Mouse (Mus musculus): Measurements from ENCODE around the gene 2310057M21Rik. TPM values are rescaled to one million over a fixed set of nuclear protein-coding genes. Genes with fewer than 3 reads are reported as not detected.

2310057M21Rik gene
- 12.9 TPM for polyA plus RNA-seq (2014; fragmentation: Illumina TruSeq; extraction: RNeasy Lipid Tissue Mini Kit (QIAGEN cat#74804); ENCODE audit: low read depth, low replicate concordance)

GRCm38 (mm10) chr7:131362615-131363300 is at the start of gene 2310057M21Rik:
2310057M21Rik (minus strand) TSS chr7:131362759.

GRCm38 (mm10) chr7:131410416-131411058 is 48.0 kb upstream of the 2310057M21Rik start, which contains the start of the genes Ikzf5 and Acadsb:
Ikzf5 (minus strand) TSS chr7:131410521.
Acadsb (plus strand) TSS chr7:131410601.

GRCm38 (mm10) chr7:131370648-131371469 is 8.3 kb upstream of the 2310057M21Rik start, which contains the start of gene Pstk:
Pstk (plus strand) TSS chr7:131371141.

GRCm38 (mm10) chr7:131333564-131333963 is 29.0 kb downstream of the 2310057M21Rik start, which contains the start of gene Fam24a:
Fam24a (plus strand) TSS chr7:131333864.

GRCm38 (mm10) chr7:131329416-131329815 is 33.1 kb downstream of the 2310057M21Rik start, which contains the start of gene Fam24b:
Fam24b (minus strand) TSS chr7:131329516.

GRCm38 (mm10) chr7:131322192-131322591 is 40.4 kb downstream of the 2310057M21Rik start, which contains the start of gene Cuzd1:
Cuzd1 (minus strand) TSS chr7:131322292.

Other genes with a start within 250 kb of the 2310057M21Rik start
- gene 4933402N03Rik, start 216.4 kb downstream of the 2310057M21Rik start, polyA plus RNA-seq (2014; fragmentation: Illumina TruSeq; extraction: RNeasy Lipid Tissue Mini Kit (QIAGEN cat#74804); ENCODE audit: low read depth, low replicate concordance): 37.5 TPM
- gene 5430419D17Rik, start 188.4 kb downstream of the 2310057M21Rik start, polyA plus RNA-seq (2014; fragmentation: Illumina TruSeq; extraction: RNeasy Lipid Tissue Mini Kit (QIAGEN cat#74804); ENCODE audit: low read depth, low replicate concordance): 0.14 TPM
- gene Cuzd1, start 40.5 kb downstream of the 2310057M21Rik start, polyA plus RNA-seq (2014; fragmentation: Illumina TruSeq; extraction: RNeasy Lipid Tissue Mini Kit (QIAGEN cat#74804); ENCODE audit: low read depth, low replicate concordance): 10.8 TPM
- gene Fam24b, start 33.2 kb downstream of the 2310057M21Rik start, polyA plus RNA-seq (2014; fragmentation: Illumina TruSeq; extraction: RNeasy Lipid Tissue Mini Kit (QIAGEN cat#74804); ENCODE audit: low read depth, low replicate concordance): 273 TPM
- gene Fam24a, start 28.9 kb downstream of the 2310057M21Rik start, polyA plus RNA-seq (2014; fragmentation: Illumina TruSeq; extraction: RNeasy Lipid Tissue Mini Kit (QIAGEN cat#74804); ENCODE audit: low read depth, low replicate concordance): 91.6 TPM
- 25.9 TPM for gene Pstk, start 8.4 kb upstream of the 2310057M21Rik start, polyA plus RNA-seq (2014; fragmentation: Illumina TruSeq; extraction: RNeasy Lipid Tissue Mini Kit (QIAGEN cat#74804); ENCODE audit: low read depth, low replicate concordance)
- 31.7 TPM for gene Ikzf5, start 47.8 kb upstream of the 2310057M21Rik start, polyA plus RNA-seq (2014; fragmentation: Illumina TruSeq; extraction: RNeasy Lipid Tissue Mini Kit (QIAGEN cat#74804); ENCODE audit: low read depth, low replicate concordance)
- gene Acadsb, start 47.8 kb upstream of the 2310057M21Rik start, polyA plus RNA-seq (2014; fragmentation: Illumina TruSeq; extraction: RNeasy Lipid Tissue Mini Kit (QIAGEN cat#74804); ENCODE audit: low read depth, low replicate concordance): 84.8 TPM
- not detected for gene Hmx3, start 180.1 kb upstream of the 2310057M21Rik start, polyA plus RNA-seq (2014; fragmentation: Illumina TruSeq; extraction: RNeasy Lipid Tissue Mini Kit (QIAGEN cat#74804); ENCODE audit: low read depth, low replicate concordance)
- gene Hmx2, start 186.0 kb upstream of the 2310057M21Rik start, polyA plus RNA-seq (2014; fragmentation: Illumina TruSeq; extraction: RNeasy Lipid Tissue Mini Kit (QIAGEN cat#74804); ENCODE audit: low read depth, low replicate concordance): not detected
- 21.7 TPM for gene Bub3, start 197.5 kb upstream of the 2310057M21Rik start, polyA plus RNA-seq (2014; fragmentation: Illumina TruSeq; extraction: RNeasy Lipid Tissue Mini Kit (QIAGEN cat#74804); ENCODE audit: low read depth, low replicate concordance)